8 mouse cellular contexts compared by ENCODE assay signal in genomic region chr11:107629504-107629903, GRCm38 (mm10).
DNase-seq lines count a peak whose midpoint lies in the region; ATAC-seq and TF ChIP-seq lines count a peak whose summit lies in the region.

No protein-coding gene starts in this region.

- TF ChIP-seq POLR2A in embryonic fibroblast, embryonic 13.5 days (IDR thresholded peaks at IDR 0.05; ENCODE audit: low read depth, low read length) = no peak

- WGBS in heart, postnatal 0 days = 31% methylated on average over 4 of the region's 4 CpGs
- WGBS in liver, postnatal 0 days (ENCODE audit: insufficient replicate concordance) = 48% methylated on average over 4 of the region's 4 CpGs
- WGBS in neural tube, embryonic 15.5 days = 36% methylated on average over 4 of the region's 4 CpGs

- H3K27ac ChIP-seq in embryonic fibroblast, embryonic 13.5 days (ENCODE audit: insufficient read depth, low read length) = no peak overlapping the region
- no peak overlapping the region for H3K27ac ChIP-seq in heart, postnatal 0 days (ENCODE audit: low read depth)
- no peak overlapping the region for H3K27ac ChIP-seq in liver, postnatal 0 days (ENCODE audit: low read depth)
- H3K27ac ChIP-seq in neural tube, embryonic 15.5 days (replicated peaks) = no peak overlapping the region

- ATAC-seq in heart, postnatal 0 days (ENCODE audit: insufficient read depth, low read depth) = peak; percentile 55
- ATAC-seq in liver, postnatal 0 days = no peak
- ATAC-seq in neural tube, embryonic 15.5 days (ENCODE audit: low FRiP score) = peak; percentile 84

- H3K4me1 ChIP-seq in embryonic fibroblast, embryonic 13.5 days (ENCODE audit: control insufficient read depth, insufficient read depth, low read length) = no peaks in the 10 kb centered on the region
- no peaks in the 10 kb centered on the region for H3K4me1 ChIP-seq in heart, postnatal 0 days (ENCODE audit: control insufficient read depth, insufficient read depth)
- H3K4me1 ChIP-seq in liver, postnatal 0 days (ENCODE audit: insufficient read depth) = no peaks in the 10 kb centered on the region
- no peaks in the 10 kb centered on the region for H3K4me1 ChIP-seq in neural tube, embryonic 15.5 days

- TF ChIP-seq EP300 in heart, postnatal 0 days (IDR thresholded peaks at IDR 0.05; ENCODE audit: low read depth) = no peak
- TF ChIP-seq EP300 in liver, postnatal 0 days (IDR thresholded peaks at IDR 0.05; ENCODE audit: low read depth) = no peak

- H3K4me2 ChIP-seq in heart, postnatal 0 days (ENCODE audit: low read depth, low read length) = no peak overlapping the region
- no peak overlapping the region for H3K4me2 ChIP-seq in liver, postnatal 0 days (ENCODE audit: low read depth, low read length)
- no peak overlapping the region for H3K4me2 ChIP-seq in neural tube, embryonic 15.5 days

- TF ChIP-seq CTCF in embryonic fibroblast, embryonic 13.5 days (IDR thresholded peaks at IDR 0.05; ENCODE audit: borderline replicate concordance, insufficient read depth, low read length) = peak; percentile 79; the same call in 1 of the 2 replicates
- peak; percentile 70 for TF ChIP-seq CTCF in heart, postnatal 0 days (IDR thresholded peaks at IDR 0.05; ENCODE audit: low read depth)
- peak; percentile 63 for TF ChIP-seq CTCF in liver, postnatal 0 days (IDR thresholded peaks at IDR 0.05; ENCODE audit: low read depth)

- H3K9ac ChIP-seq in heart, postnatal 0 days (replicated peaks; ENCODE audit: low read depth, low read length) = no peak overlapping the region
- H3K9ac ChIP-seq in liver, postnatal 0 days (replicated peaks) = no peak overlapping the region
- H3K9ac ChIP-seq in neural tube, embryonic 15.5 days (replicated peaks) = no peak overlapping the region

- peaks cover 56% of the 10 kb centered on the region for H3K36me3 ChIP-seq in heart, postnatal 0 days (replicated peaks; ENCODE audit: control insufficient read depth, insufficient read depth, low read length)
- H3K36me3 ChIP-seq in liver, postnatal 0 days (replicated peaks; ENCODE audit: insufficient read depth, low read length) = peaks cover 48% of the 10 kb centered on the region
- H3K36me3 ChIP-seq in neural tube, embryonic 15.5 days = peaks cover 17% of the 10 kb centered on the region

- H3K9me3 ChIP-seq in heart, postnatal 0 days (replicated peaks; ENCODE audit: control insufficient read depth, low read length) = no peaks in the 10 kb centered on the region
- H3K9me3 ChIP-seq in liver, postnatal 0 days (ENCODE audit: low read length) = no peaks in the 10 kb centered on the region
- H3K9me3 ChIP-seq in neural tube, embryonic 15.5 days (replicated peaks) = no peaks in the 10 kb centered on the region

- no peak overlapping the region for H3K4me3 ChIP-seq in embryonic fibroblast, embryonic 13.5 days (ENCODE audit: insufficient read depth, low read length)
- H3K4me3 ChIP-seq in heart, postnatal 0 days (ENCODE audit: low read depth, low read length) = no peak overlapping the region
- H3K4me3 ChIP-seq in liver, postnatal 0 days (ENCODE audit: low read depth, low read length) = no peak overlapping the region
- no peak overlapping the region for H3K4me3 ChIP-seq in neural tube, embryonic 15.5 days (replicated peaks)

- peak; percentile 71 for DNase-seq in 3T3-L1 (ENCODE audit: low read depth, low spot score)
- peak; percentile 81 to 84 for DNase-seq in adrenal gland, postnatal 36 days
- peak; percentile 67 for DNase-seq in heart, postnatal 0 days (ENCODE audit: low spot score)
- peak; percentile 52 to 53 for DNase-seq in kidney, postnatal 25 days
- peak; percentile 27 for DNase-seq in liver, postnatal 0 days
- peak; percentile 32 to 64 for DNase-seq in thymus, postnatal 10 days (ENCODE audit: low spot score in 2 of 2)

- no peaks in the 10 kb centered on the region for H3K27me3 ChIP-seq in heart, postnatal 0 days (ENCODE audit: control insufficient read depth, insufficient read depth, low read length)
- H3K27me3 ChIP-seq in liver, postnatal 0 days (ENCODE audit: insufficient read depth, low read length) = no peaks in the 10 kb centered on the region
- no peaks in the 10 kb centered on the region for H3K27me3 ChIP-seq in neural tube, embryonic 15.5 days (replicated peaks)

Comparison
In these comparisons a context has a peak if more than half of its experiments do, and no peak if none do; other contexts are left out.
1. DNase-seq: peak in every context shown above with its lines; median percentile 82 in adrenal gland, postnatal 36 days; 71 in 3T3-L1; 67 in heart, postnatal 0 days; 52 in kidney, postnatal 25 days; 48 in thymus, postnatal 10 days; 27 in liver, postnatal 0 days.